Mouse (Mus musculus) megakaryocyte-erythroid progenitor cell, adult 5-6 weeks (primary cell): ENCODE measurements at regions not wholly inside any gene's neighbourhood (a gene's known extent, or its start where the extent isn't known, plus 50 kb on each side); places are given as distances from the start of the nearest gene placed in this dataset.

Experiments used
- ATAC-seq: replicated peaks from 2 replicates; pipeline ENCODE4 v1.8.0; 2016; ENCODE audit warnings: mild to moderate bottlenecking, inconsistent platforms; ENCODE audit not compliant: severe bottlenecking, poor library complexity, low FRiP score, low TSS enrichment

DNA sequence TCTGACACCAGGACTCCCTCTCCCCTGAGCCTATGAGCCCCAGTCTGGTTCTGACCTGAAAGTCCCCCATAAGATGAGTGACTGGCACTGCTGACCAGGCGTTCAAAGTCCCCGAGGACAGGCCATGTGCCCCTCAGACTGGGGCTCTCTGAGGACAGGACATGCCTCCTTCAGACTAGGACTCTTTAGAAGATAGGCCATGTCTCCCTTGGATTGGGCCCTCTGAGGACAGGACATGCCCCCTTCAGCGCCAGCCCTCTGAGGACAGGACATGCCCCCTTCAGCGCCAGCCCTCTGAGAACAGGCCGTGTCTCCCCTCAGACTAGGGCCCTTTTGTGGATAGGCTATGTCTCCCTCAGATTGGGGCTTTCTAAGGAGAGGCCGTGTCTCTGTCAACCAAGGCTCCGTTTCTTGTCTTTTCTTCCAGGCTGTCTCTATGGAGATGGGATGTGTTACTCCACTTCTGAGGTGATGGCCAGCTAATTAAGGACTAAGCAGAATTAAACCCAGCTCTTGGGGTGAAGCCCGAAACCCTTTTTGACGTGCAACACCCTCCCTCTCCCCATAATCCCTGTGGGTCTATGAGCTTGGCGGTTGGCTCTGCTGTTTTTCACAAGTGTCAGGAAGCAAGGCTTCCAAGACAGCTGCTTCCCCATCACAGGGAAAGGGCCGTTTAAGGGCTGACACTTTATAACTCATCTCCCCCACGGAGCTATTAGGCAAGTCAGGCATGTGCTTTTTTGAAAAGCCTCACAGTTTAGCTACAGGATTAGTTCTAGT, 135.8 kb downstream of the Vegfa start:
- no peak for ATAC-seq

DNA sequence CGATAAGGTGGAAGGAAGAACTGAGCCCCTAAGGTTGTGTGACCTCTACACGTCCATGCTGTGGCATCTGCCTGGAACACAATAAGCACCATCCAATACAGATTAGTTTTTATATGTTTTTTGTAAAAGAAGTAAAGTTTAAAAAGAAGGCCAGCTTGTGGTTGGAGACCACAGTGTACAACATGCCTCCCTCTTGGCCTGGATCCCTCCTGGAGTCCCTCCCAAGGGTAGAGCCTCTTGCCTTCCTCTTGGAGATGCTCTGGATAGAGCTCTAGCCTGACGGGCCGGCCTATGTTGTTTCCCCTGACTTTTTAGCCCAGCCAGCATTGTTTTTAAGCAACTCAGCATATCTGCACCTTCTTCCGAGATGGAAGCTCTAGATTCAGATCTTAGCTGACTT, 138.0 kb downstream of the Vegfa start:
- ATAC-seq = no peak

DNA sequence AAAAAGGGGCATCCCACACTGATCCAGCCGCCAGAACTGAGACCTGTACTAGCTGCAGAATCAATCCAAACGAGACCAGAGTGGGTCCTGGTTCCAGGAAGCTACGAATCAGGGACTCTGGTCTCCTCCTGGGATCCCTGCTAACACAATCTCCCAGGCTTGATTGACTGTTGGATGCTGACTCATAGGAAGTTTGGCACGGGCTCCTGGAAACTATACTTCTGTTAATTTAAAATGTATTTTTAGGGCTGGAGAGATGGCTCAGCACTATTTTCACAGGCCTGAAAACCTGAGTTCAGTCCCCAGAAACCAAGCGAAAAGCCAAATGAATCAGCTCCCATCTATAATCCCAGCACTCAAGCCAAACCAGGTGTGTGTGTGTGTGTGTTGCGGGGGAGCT, 138.5 kb downstream of the Vegfa start:
- ATAC-seq = no peak

DNA sequence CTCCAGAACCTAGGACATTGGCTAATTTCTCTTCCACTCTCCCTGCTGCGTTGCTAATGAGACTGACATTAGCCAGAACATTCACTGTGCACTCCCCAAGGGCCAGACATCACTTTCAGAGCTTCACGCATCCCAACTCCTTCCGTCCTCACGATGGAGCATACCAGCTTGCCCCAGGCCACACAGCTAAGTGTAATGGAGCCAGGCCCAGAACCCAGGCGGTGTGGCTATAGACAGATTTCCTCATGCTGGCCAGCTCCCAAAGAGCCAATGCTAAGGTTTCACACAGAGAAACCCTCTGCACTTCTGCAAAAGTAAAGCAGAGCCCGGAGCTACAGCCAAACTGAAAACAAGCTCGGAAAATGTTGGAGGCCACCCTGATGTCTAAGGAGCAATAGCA, 139.1 kb downstream of the Vegfa start:
- ATAC-seq = no peak

DNA sequence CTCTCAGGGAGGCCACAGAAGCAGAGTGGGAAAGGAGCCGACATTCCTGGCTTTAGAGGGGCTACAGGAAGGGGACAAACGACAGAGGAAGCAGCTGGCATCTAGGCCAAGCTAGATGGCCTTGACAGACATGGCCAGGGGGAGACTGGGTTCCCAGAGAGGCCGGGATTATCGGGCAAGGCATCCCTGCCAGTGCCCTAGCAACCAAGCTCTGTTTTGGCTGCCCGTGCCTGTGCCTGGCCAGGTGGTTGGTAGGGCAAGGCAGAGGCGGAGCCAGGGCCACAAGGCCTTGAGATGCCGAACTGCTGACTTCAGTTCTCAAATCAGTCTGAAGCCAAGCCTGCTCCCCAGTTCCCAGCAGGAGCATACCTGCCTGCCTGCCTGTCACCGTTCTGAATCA, 142.7 kb downstream of the Vegfa start:
- no peak for ATAC-seq

DNA sequence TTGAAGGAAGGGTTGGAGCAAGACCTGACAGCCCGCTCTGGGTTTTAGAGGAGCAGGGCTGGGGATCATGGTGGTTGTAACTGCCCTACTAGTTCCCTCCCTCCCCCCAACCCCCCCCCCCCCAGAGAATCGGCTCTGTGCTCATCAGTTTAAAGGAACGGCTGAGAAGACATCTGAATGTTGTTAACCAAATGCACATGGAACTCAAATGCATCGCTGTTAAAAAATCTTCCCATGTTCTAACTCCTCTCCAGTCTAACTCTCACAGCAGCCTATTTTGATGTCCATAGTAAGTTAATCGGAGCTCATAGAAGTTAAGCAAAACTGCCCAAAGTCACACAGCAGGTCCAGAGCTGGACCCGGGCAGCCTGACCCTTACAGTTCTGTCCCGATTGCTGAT, 143.1 kb downstream of the Vegfa start:
- no peak for ATAC-seq

DNA sequence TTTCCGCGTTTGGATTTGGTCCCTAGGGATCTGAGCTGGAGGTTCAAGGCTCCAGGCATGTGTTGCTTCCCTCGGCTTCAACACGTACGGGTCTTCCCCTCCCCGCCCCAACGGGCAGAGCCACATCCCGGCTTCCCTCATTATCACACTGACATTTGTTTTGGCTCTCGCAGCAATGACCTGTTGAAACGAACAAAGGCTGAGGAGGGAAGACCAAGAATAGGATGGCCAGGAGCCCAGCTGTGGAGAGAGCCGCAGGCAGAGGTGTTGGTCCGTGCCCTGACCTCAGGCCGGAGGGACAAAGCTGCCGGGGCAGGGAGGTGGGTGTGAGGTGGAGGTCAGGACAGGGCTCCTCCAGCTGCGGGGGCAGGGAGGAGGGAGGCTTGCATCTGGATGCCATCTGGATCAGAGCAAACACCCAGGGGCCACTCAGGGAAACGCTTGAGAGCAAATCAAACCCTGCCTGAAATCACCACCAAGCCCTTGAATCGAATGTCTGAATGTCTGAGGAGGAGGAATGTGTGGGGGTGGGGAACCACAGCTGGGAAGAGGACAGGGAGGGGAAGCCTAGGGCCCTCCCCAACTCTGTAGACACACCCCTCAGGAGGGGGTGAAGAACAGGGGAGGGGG, 145.6 kb downstream of the Vegfa start:
- no peak for ATAC-seq

DNA sequence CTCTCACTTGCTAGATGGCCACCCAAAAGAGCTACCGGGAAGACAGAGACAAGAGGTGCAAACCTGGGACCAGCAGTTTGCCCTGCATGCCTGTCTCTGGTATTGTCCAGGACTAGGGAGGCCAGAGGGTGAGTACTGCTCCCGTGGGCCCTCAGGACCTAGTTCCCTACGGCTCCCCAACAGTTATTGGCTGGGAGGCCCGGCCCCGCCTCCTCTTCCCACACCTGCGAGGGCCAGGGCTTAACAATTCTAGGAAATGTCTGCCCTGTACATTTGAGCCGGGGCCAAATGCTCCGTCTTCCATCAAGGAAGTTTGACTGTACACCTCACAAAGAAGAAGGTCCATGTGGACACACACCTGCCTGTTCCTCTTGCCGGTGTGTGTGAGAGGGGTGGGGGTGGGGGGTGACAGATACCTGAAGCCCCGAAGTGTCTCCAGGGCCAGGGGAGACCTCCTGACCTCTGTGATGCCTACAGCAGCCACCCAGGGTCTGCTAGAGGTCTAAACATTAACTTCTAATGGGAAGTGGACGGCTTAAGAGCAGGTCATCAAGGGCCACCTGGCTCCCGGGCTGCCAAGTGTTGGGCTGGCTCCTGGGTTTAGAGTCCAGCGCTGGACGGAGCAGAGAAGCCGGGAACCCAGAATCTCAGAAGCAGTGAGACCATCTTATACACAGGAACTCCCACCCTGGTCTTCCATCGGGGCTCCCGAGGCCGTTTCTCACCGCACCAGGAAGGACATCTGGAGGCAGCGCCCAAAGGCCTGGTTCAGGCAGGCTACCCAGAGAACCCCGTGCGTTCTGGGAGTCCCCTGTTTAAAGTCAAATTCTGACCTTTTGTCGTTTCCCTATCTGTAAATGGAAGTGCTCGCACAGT, 146.5 kb downstream of the Vegfa start:
- no peak for ATAC-seq

DNA sequence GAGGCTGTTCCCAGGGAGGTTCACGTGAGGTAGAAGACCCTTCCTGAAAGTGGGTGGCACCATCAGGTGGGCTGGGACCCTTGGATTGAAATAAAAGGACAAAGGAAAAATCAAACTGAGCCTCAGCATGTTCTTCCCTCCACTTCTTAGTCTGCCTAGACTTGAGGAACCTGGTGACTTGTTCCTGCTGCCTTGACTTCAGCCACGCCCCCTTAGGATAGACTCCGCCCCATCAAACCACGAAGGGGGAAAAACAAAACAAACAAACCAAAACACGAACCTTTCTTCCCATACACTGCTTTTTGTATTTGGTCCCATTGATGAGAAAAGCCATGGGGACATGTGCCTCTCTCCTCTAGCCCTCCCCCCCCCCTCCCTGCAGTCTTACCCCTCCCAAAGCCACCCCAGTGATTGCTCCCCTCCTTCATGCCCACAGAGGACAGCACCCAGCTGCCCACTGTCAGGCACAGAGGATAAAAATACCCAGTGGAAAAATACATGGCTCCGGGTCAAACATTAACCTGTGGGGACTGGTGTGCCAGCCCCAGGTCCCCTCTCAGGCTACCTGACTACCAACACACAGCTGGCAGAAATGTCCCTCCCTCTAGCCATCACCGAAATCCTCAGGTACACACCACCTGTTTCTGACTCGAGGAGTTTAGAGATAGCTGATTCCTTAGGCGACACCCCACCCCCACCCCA, 148.0 kb downstream of the Vegfa start:
- ATAC-seq = no peak

DNA sequence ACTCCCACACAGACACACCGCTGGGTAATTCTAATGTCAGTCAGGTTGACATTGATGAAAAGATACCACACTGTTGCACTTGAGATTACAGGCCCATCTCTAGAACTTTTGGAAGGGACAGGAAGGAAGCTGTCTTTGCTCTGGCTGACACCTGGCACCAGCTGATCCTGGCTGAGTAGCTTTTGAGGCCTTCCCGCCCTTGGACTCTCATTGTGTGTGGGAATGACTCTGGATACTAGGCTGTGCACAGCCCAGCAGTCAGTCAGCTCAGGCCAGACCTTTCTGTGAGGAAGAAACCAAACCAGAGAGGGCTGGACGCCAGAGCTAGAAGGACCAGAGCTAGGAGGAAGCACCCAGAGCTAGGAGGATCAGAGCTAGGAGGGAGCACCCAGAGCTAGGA, 149.0 kb upstream of the 1600014C23Rik start:
- no peak for ATAC-seq

DNA sequence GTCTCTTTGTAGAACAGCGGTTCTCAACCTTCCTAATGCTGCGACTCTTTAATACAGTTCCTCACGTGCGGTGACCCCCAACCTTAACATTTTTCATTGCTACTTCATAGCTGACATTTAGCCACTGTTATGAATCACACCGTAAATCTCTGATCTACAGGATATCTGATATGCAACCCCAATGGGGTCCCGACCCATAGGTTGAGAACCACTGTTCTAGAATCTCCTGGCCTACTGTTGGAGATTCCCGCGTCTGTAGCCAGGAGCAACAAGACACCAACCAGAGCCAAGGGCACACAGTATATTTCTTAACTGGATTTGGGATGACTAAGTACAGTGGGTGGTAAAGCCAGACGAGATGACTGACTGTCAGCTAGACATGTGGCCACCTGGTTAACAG, 147.6 kb upstream of the 1600014C23Rik start:
- no peak for ATAC-seq

DNA sequence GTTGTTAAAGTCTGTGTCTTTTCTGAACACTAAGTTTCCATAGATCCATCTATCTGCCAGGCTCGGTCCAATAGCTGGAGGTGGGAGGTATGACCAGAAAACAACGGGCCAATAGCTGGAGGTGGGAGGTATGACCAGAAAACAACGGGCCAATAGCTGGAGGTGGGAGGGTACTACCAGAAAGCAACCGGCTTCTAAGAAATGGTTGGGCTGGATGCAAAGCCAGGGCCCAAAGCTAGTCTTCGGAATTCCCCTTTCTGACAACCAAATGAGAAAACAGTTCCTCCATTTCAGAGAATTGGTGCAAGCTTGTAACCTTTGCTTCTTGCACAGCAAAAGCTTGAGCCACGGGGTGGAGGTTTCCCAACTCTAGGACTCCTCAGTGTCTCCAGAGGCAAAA, 147.1 kb upstream of the 1600014C23Rik start:
- no peak for ATAC-seq

DNA sequence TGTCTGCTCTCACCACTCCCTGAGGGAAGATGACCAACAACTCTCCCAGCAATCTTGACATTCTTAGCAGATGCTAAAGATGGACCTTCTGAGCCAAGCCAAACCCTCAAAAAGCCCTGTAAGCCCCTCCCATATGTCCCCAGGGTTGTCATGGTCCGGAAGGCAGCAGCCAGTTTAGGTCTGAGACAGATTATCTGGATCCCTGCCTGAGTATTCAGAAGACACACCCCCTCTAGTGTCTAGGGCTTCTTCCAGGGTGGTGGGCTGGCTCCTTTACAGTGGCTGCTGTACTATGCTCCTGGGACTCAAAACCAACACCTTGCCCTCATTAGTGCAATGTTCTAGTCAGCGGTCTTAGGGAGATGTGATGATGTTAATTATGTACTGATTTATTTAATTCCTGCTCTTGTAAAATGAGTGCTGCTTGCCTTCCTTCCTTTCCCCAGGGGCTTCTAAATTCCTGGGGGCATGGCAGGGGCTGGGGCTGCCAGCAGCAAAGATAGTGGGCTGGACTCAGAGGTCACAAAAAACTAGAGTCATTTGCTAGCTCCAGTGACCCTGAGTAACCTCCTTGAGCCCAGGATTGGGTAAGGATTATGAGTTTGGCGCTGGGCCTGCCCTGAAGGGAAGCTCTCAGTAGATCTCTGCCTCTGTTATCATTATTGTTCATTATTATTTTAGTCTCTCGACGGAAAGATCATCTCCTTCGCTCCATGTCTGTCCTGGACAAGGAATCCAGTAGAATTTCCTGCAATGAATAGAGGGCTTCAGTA, 146.0 kb upstream of the 1600014C23Rik start:
- ATAC-seq = no peak

DNA sequence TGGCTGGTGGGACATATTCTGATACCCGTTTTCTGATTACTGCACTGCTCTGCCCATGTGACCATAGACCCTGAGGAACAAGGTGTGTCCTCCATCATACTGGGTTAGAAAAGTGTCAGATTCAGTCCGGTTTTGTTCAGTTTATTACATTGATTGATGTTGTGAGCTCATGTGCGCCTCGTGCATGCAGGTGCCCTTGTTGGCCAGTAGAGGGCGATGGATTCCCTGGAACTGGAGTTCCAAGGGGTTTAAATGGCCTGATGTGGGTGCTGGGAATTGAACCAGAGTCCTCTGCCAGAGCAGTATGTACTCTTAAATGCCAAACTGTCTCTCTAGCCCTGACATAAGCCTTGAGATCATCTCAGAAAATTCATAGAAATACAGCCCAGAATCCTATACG, 144.8 kb upstream of the 1600014C23Rik start:
- ATAC-seq = no peak

DNA sequence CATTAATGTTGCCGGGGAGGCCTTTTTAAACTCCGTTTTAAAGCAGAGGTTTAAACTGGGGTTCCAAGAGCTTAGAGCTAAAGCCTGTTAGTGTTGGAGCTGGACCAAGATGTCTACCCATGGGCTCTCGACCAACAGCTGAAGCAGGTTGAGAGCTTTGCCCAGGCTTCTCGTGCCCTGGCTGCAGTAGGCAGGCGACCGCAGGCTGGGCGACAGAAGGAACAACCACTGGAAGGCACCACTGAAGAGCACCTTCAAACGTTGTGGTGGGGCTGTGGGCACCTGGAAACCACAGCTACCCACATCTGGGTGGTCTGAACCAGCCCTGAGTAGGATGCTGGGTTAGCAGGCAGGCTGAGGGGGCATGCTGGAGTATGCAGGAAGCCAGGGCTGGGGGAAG, 141.7 kb upstream of the 1600014C23Rik start:
- ATAC-seq = no peak

DNA sequence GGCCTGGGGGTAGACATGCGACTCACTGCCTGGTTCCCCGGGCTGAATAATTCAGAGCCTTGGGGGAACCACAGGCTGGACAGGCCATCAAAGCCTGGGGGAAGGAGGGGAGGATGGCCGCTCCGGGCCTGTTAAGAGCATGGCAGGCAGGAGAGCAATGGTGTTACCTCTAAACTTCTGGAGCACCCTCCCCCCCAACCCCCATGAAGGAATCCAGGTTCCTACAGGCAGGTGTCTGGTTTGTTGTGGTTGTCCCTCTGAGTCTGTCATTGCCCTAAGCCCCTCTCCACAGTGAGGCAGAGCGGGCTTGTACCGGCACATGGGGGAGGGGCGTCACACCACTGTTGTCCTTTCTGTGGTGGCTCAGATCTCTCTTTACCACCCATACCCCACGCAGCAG, 140.4 kb upstream of the 1600014C23Rik start:
- no peak for ATAC-seq

DNA sequence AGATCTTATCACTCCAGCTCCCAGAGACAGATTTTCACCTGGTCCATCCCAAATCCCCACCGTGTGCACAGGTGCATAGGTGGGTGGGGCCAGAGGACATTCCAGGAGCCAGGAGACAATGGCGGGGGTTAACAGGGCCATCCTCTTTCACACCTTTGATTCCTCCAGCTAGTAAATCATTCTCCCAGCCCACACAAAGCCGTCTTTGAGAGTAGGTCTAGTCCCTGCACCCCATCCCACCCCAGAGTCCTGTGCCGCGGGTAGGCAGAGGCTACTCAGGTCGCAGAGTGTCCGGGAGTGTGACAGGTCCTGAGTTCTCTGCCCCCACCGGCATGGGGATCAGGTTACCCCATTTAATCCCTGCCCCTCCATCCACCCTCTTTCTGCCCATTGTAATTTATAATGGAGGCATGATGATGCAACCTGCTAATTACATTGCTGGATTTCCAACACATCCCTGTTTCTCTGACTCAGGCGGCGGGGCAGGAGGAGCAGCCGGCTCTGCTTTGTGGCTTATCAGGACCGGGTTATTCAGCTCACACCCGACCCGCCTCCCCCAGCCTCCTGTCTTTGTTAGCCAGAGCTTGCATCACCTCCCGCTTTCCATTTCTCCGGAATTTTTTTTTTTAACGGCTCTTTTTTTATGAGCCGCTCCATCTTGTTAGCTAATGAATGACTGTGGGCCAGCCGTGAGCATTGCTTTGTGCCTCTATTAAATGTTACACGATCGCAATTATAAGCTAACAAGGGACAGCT, 139.7 kb upstream of the 1600014C23Rik start:
- no peak for ATAC-seq
